Mouse (Mus musculus) G1E-ER4 (cell line): ENCODE data around the gene Lcn2. TPM values are rescaled to one million over a fixed set of nuclear protein-coding genes. Genes with fewer than 3 reads are reported as not detected.

ENCODE experiments used
- GATA1 ChIP-seq: IDR thresholded peaks from one replicate; pipeline ENCODE4 v1.8.0; 2012; ENCODE audit warnings: low read length, inconsistent platforms
- polyA plus RNA-seq: library from polyadenylated mRNA; stranded (reverse); fragments of >175 nt; gene quantifications from 2 replicates; pipeline ENCODE4 v1.2.3, GENCODE M21; 2012

The Lcn2 gene
- polyA plus RNA-seq, 1 experiment, result not detected

DNA sequence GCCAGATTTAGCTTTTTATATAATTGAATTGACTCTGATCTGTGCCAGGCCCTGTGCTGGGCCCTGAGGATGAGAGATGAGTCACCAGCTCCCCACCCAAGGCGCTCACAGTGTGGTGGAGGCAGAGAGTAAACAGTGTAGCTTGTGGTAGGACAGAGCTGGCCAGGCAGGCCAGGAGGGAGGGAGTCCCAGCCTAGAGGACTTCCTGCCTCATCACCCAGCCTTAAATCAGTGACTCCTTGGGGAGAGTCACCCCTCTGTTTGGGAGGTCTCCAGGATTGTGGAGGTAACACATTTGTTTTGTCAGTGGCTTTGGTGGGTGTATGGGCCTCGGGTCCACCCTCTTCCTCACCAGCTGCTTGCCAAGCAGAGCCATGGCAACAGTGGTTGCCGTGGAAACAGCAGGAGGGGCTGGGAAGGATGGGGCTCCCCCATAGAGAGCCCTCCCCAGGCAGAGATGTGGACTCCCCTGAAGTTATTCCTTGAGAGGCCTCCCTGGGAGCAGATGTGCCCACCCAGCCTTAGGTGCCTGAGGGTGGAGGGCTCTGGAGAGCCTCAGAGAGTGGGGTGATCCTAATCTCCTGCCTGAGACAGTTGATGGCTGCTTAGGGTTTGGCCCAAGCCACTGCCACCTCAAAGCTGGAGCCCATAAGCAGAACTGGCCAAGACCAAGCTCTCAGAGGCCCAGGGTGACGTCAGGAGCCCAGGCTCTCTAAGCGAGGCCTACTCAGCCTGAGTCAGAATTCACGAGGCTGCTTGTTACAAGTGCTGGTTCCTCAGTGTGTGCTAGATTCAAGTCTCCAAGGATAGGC is 45.3 kb downstream of the Lcn2 start:
- TF ChIP-seq GATA1, result no peak

DNA sequence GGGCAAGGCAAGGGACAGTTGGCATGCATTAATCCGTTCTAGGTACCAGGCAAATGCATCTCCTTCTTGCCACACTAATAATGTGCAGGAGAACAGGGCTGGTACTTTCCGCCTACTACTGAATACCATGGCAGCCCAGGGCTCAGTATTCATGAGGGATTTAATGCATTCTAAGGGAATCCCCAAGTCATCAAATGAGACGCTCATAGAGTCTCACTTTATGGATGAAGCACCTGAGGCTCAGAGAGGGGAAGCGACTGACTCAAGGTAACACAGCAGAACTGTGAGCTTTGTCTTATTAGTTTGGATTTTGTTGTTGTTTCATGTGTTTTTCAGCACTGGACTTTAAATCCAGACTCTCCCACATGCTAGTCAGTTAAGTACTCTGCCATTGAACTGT is 46.0 kb downstream of the Lcn2 start:
- no peak for TF ChIP-seq GATA1

- no peak for TF ChIP-seq GATA1
Measured at GRCm38 (mm10) chr2:32341634-32341939, 46.5 kb downstream of the Lcn2 start.

DNA sequence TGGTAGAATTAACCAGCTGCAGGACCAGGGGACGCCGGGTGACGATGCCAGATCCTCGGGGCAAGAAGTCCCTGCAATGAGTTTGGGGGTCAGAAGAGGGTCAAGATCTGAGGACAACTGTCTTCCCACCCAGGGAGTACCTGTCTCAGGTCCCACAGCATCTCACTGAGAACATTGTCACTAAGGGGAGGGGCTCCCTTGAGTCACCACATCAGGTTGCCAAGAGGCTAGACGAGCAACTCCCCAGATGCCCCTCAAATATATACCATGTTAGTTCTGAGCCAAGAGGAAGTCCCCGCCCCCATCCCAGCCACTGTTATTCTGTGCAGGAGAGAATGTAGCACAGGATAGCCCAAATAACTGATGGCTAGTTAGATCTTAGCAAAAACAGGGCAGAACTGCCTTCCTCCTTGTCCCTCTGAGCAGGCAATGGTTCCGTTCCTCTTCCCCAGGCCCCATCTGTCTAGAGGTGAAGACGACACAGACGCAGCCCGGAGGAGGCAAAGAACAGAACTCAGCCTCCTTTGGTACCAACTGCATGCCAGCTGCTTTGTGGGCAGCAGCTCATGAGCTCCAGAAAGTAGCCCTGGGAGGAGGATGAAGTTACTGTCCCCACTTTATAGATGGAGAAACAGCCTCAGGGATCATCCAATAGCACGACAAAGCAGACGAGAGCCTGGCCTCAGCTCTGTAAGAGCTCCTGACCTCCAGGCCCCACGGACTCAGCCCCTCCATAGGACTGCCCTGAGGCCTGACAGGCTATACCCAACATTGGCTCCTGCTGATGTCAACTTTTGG is 47.0 kb downstream of the Lcn2 start:
- TF ChIP-seq GATA1, result no peak

GRCm38 (mm10) chr2:32339912-32340642 is 48.0 kb downstream of the Lcn2 start:
- no peak for TF ChIP-seq GATA1

DNA sequence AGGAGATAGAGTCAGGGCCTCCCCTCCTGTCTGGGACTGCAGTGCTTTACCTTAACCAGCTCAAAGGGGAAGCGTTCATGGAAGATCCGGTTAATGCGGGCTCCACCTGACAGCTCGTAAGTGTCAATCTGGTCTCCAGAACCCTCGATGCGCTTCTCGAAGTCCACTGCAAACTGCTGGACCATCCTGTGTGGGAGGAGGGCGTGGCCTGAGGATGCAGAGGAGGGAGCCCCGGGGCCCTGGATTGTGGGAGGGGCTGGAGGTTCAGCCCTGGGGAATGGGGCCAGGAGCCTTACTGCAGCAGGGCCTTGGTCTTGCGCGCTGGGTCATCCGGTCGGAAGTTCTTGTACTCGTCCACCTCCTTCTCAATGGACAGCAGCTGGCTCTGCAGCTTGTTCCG is 52.2 kb downstream of the Lcn2 start:
- no peak for TF ChIP-seq GATA1

Other genes with a start within 250 kb of the Lcn2 start
- 97.4 and 106 TPM in 2 replicates for gene Prrc2b, start 237.2 kb downstream of the Lcn2 start, polyA plus RNA-seq
- 17.6 and 19.8 TPM in 2 replicates for gene Pomt1, start 151.7 kb downstream of the Lcn2 start, polyA plus RNA-seq
- gene Uck1, start 128.1 kb downstream of the Lcn2 start, polyA plus RNA-seq, result 65.6 and 82.9 TPM in 2 replicates
- 25.4 and 27.7 TPM in 2 replicates for gene Golga2, start 100.9 kb downstream of the Lcn2 start, polyA plus RNA-seq
- gene Swi5, start 100.2 kb downstream of the Lcn2 start, polyA plus RNA-seq, result 127 and 446 TPM in 2 replicates
- 342 and 353 TPM in 2 replicates for gene Ciz1, start 35.9 kb downstream of the Lcn2 start, polyA plus RNA-seq
- 0.04 and 0.13 TPM in 2 replicates for gene Dnm1, start 34.9 kb downstream of the Lcn2 start, polyA plus RNA-seq
- gene 1110008P14Rik, start 6.3 kb downstream of the Lcn2 start, polyA plus RNA-seq, result 68.1 and 99.6 TPM in 2 replicates
- gene Ptges2, start 7.6 kb upstream of the Lcn2 start, polyA plus RNA-seq, result 8.1 and 10.6 TPM in 2 replicates
- gene Naif1, start 62.2 kb upstream of the Lcn2 start, polyA plus RNA-seq, result 8.4 and 10.4 TPM in 2 replicates
- 10.0 and 11.7 TPM in 2 replicates for gene Slc25a25, start 63.2 kb upstream of the Lcn2 start, polyA plus RNA-seq
- 11.4 and 12.0 TPM in 2 replicates for gene Fam102a, start 147.1 kb upstream of the Lcn2 start, polyA plus RNA-seq
- gene Dpm2, start 182.6 kb upstream of the Lcn2 start, polyA plus RNA-seq, result 7.4 and 8.5 TPM in 2 replicates
- gene Pip5kl1, start 186.5 kb upstream of the Lcn2 start, polyA plus RNA-seq, result 0.36 TPM in 1 of 2 replicates, not detected in the other
- not detected in 2 replicates for gene 9430097D07Rik, start 187.4 kb upstream of the Lcn2 start, polyA plus RNA-seq
- 25.5 and 29.4 TPM in 2 replicates for gene St6galnac4, start 198.8 kb upstream of the Lcn2 start, polyA plus RNA-seq
- 47.5 and 58.6 TPM in 2 replicates for gene St6galnac6, start 211.5 kb upstream of the Lcn2 start, polyA plus RNA-seq
- gene Ak1, start 233.5 kb upstream of the Lcn2 start, polyA plus RNA-seq, result 0.63 and 0.94 TPM in 2 replicates